Mouse (Mus musculus) liver, embryonic 11.5 days (tissue): Measurements from ENCODE around the gene Slc39a11. TPM values are rescaled to one million over a fixed set of nuclear protein-coding genes. Genes with fewer than 3 reads are reported as not detected.

Experiments
- ATAC-seq: fragments of 200-750 bp; cut with Nextera tagmentation; replicated peaks from 2 replicates; pipeline ENCODE4 v1.8.0; 2017; ENCODE audit warnings: moderate number of reproducible peaks, mild to moderate bottlenecking, moderate TSS enrichment, moderate library complexity; ENCODE audit not compliant: low FRiP score
- DNase-seq: peaks from one replicate; pipeline ENCODE4 v3.0.0-alpha.2; 2017; ENCODE audit warnings: low spot score
- H3K27ac ChIP-seq: fragments of 300-500 bp; sonication (generic); 2 replicates; pipeline ENCODE4 v1.5.1; 2014; ENCODE audit warnings: mild to moderate bottlenecking, low read depth, low read length, control low read depth
- H3K27me3 ChIP-seq: fragments of 300-500 bp; sonication (generic); replicated peaks from 2 replicates; pipeline ENCODE4 v1.6.1; 2014; ENCODE audit warnings: low read length, mixed read lengths; ENCODE audit not compliant: control insufficient read depth, insufficient read depth
- H3K36me3 ChIP-seq: fragments of 300-500 bp; sonication (generic); 2 replicates; pipeline ENCODE4 v1.6.1; 2014; ENCODE audit warnings: mild to moderate bottlenecking, low read length, moderate library complexity, mixed read lengths; ENCODE audit not compliant: control insufficient read depth, insufficient read depth
- H3K4me1 ChIP-seq: fragments of 300-500 bp; sonication (generic); replicated peaks from 2 replicates; pipeline ENCODE4 v1.6.1; 2014; ENCODE audit warnings: low read length, mixed read lengths; ENCODE audit not compliant: control insufficient read depth, insufficient read depth
- H3K4me2 ChIP-seq: fragments of 300-500 bp; sonication (generic); 2 replicates; pipeline ENCODE4 v1.6.1; 2014; ENCODE audit warnings: mild to moderate bottlenecking, control low read depth, moderate library complexity
- H3K4me3 ChIP-seq: fragments of 300-500 bp; sonication (generic); 2 replicates; pipeline ENCODE4 v1.5.1; 2014; ENCODE audit warnings: low read depth, low read length, control low read depth
- H3K9ac ChIP-seq: fragments of 300-500 bp; sonication (generic); 2 replicates; pipeline ENCODE4 v1.6.1; 2014; ENCODE audit warnings: low read depth, low read length, control low read depth
- H3K9me3 ChIP-seq: fragments of 300-500 bp; sonication (generic); 2 replicates; pipeline ENCODE4 v1.6.1; 2016; ENCODE audit warnings: low read length, inconsistent platforms, mixed read lengths; ENCODE audit not compliant: control insufficient read depth
- WGBS: fragments of 180-500 bp; shearing (Covaris S2); extraction: QIAGEN DNeasy Blood & Tissue Kit; methylation state at CpG from one replicate; pipeline ENCODE4 v1.1.7; 2014; 5-methylcytosine and 5-hydroxymethylcytosine counted together
- polyA plus RNA-seq: library from polyadenylated mRNA; unstranded; fragments of >200 nt; fragmentation: Nextera tagmentation; extraction: Ambion mirVana; gene quantifications from 2 replicates; pipeline ENCODE4 v1.2.1, GENCODE M21; 2014

The Slc39a11 gene
- polyA plus RNA-seq, 1 experiment from 2014 or later = 20.9 TPM

GRCm38 (mm10) chr11:113565006-113565995 lies 84.6 kb downstream of the Slc39a11 start:
- Histone ChIP-seq H3K9ac (peak overlapping the region; percentile 72), H3K4me1 (peaks cover 7% of the 10 kb centered on the region; the same call in 1 of the 2 replicates), H3K36me3 (no peaks in the 10 kb centered on the region), H3K4me2 (peak overlapping the region; percentile 86), H3K27me3 (no peaks in the 10 kb centered on the region), H3K4me3 (peak overlapping the region; percentile 66), H3K27ac (no peak overlapping the region), H3K9me3 (no peaks in the 10 kb centered on the region)
- peak; percentile 86 for DNase-seq
- ATAC-seq = peak; percentile 89
- whole genome bisulfite sequencing = 9% methylated on average over 34 of the region's 34 CpGs

- Histone ChIP-seq H3K4me2 (no peak overlapping the region), H3K27me3 (no peaks in the 10 kb centered on the region), H3K36me3 (no peaks in the 10 kb centered on the region), H3K9me3 (no peaks in the 10 kb centered on the region), H3K4me3 (no peak overlapping the region), H3K4me1 (peaks cover 7% of the 10 kb centered on the region; the same call in 1 of the 2 replicates), H3K9ac (no peak overlapping the region), H3K27ac (no peak overlapping the region)
- ATAC-seq = no peak
- no peak for DNase-seq
- WGBS = 84% methylated on average over 8 of the region's 8 CpGs
Observed at GRCm38 (mm10) chr11:113562326-113562725, 87.6 kb downstream of the Slc39a11 start.

GRCm38 (mm10) chr11:113560150-113560549 lies 89.7 kb downstream of the Slc39a11 start:
- DNase-seq (no peak), ATAC-seq (no peak)
- H3K9ac ChIP-seq = no peak overlapping the region
- WGBS = 83% methylated on average over 4 of the region's 4 CpGs
- no peaks in the 10 kb centered on the region for H3K36me3 ChIP-seq
- no peak overlapping the region for H3K4me2 ChIP-seq
- H3K27me3 ChIP-seq = no peaks in the 10 kb centered on the region
- no peak overlapping the region for H3K4me3 ChIP-seq
- peaks cover 7% of the 10 kb centered on the region; the same call in 1 of the 2 replicates for H3K4me1 ChIP-seq
- no peaks in the 10 kb centered on the region for H3K9me3 ChIP-seq
- no peak overlapping the region for H3K27ac ChIP-seq

DNA sequence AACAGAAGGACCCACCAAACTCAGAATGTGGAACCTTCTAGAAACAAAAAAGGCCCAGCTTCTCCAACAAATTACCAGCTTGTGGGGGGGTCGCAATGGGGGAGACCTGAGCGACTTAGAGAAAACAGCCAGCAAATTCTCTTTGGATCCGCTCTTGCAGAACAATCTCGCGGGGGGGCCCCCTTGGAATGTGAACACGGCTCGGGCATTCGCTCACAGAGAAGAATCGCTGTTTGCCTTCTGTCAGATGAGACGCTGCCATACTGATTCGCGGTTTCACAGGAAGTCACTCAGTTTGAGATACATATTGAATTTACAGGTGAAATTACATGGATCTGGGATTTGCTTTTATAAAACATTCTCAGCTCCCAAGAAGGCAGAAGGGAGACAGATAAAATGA lies 91.4 kb downstream of the Slc39a11 start:
- Histone ChIP-seq H3K9ac (no peak overlapping the region), H3K36me3 (no peaks in the 10 kb centered on the region), H3K4me2 (no peak overlapping the region), H3K27ac (no peak overlapping the region), H3K9me3 (no peaks in the 10 kb centered on the region), H3K27me3 (no peaks in the 10 kb centered on the region), H3K4me3 (no peak overlapping the region), H3K4me1 (no peaks in the 10 kb centered on the region)
- WGBS = 87% methylated on average over 12 of the region's 12 CpGs
- ATAC-seq (no peak), DNase-seq (no peak)

- ATAC-seq (no peak), DNase-seq (no peak)
- Histone ChIP-seq H3K9me3 (no peaks in the 10 kb centered on the region), H3K4me3 (no peak overlapping the region), H3K36me3 (no peaks in the 10 kb centered on the region), H3K27ac (no peak overlapping the region), H3K4me1 (no peaks in the 10 kb centered on the region), H3K27me3 (no peaks in the 10 kb centered on the region), H3K4me2 (no peak overlapping the region), H3K9ac (no peak overlapping the region)
- 82% methylated on average over 12 of the region's 12 CpGs for WGBS
Observed at GRCm38 (mm10) chr11:113556142-113556541, 93.7 kb downstream of the Slc39a11 start.

DNA sequence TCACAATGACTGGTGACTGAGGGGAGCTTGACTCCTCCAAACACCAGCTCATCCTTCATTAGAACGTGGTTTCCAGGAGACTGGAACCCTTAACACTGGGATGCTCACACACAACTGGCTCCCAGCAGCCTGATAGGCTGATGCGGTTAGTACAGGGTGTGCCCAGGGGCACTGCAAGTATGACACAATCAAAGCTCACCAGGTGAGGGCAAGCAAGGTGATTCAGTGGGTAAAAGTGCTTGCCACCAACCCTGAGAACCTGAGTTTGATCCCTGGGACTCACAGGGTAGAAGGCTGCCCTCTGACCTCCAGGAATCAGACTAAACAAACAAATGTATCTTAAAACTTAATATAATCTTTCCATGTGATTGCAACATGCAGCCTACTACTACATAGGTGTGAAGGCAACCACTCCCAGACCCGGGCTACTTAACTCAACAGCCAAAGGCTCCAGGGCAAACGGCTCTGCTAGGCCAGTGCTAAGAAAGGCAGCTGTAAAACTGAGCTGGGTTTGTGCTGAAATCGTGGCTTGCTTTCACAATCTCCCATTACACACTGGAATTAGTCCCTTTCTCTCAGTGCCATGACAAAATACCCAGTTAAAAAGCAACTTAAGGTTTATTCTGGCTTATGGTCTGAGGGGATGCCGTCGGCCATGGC lies 95.0 kb downstream of the Slc39a11 start:
- Histone ChIP-seq H3K4me3 (no peak overlapping the region), H3K9me3 (no peaks in the 10 kb centered on the region), H3K9ac (no peak overlapping the region), H3K4me2 (no peak overlapping the region), H3K36me3 (no peaks in the 10 kb centered on the region), H3K27ac (no peak overlapping the region), H3K27me3 (no peaks in the 10 kb centered on the region), H3K4me1 (no peaks in the 10 kb centered on the region)
- no peak for DNase-seq
- no peak for ATAC-seq
- 81% methylated on average over 7 of the region's 7 CpGs for WGBS

DNA sequence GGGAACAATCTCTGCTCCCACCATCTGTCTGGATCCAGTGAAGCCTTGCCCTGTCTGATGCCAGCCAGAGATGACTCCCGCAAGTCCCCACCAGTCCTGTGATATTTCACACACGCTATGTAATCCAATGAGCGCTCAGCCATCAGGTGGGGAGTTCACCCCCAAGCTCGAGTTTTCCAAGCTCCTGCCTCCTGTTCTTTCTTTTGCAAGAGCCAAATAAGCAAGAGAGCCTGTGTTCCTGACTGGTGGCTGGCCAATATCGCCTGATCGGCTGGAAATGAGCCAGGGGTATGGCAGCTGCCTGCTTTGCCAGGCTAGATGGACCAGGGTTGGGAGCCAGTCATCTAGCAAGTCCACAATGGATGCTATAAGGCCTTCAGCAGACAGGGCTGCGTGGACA lies 95.7 kb downstream of the Slc39a11 start:
- no peak overlapping the region for H3K4me2 ChIP-seq
- ATAC-seq (no peak), DNase-seq (no peak)
- no peak overlapping the region for H3K4me3 ChIP-seq
- no peak overlapping the region for H3K27ac ChIP-seq
- no peaks in the 10 kb centered on the region for H3K9me3 ChIP-seq
- H3K4me1 ChIP-seq = no peaks in the 10 kb centered on the region
- H3K9ac ChIP-seq = no peak overlapping the region
- WGBS = 83% methylated on average over 7 of the region's 7 CpGs
- no peaks in the 10 kb centered on the region for H3K36me3 ChIP-seq
- H3K27me3 ChIP-seq = no peaks in the 10 kb centered on the region

DNA sequence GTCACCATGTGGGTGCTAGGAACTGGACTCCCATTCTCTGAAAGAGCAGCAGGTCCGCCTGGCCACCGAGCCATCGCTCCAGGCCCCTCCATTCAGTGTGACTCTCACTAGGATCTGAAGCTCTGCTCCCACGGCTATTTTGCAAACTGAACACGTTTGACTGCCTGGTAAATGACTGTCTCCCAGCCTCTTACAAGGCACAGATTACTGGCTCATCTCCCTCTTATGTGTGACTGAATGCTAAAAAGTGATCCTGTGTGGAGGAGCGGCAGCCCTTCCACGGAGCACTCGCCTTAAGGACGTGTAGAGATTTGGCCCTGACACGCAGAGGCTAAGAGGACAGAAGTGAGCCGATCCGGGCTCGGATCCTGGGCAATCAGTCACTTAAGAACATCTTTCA lies 96.3 kb downstream of the Slc39a11 start:
- no peak overlapping the region for H3K4me2 ChIP-seq
- ATAC-seq = no peak
- 88% methylated on average over 13 of the region's 13 CpGs for WGBS

More for the DNA sequence above, 96.3 kb downstream of the Slc39a11 start:
- no peaks in the 10 kb centered on the region for H3K4me1 ChIP-seq
- H3K27me3 ChIP-seq = no peaks in the 10 kb centered on the region
- DNase-seq = no peak
- H3K36me3 ChIP-seq = no peaks in the 10 kb centered on the region
- no peak overlapping the region for H3K27ac ChIP-seq
- H3K4me3 ChIP-seq = no peak overlapping the region
- no peaks in the 10 kb centered on the region for H3K9me3 ChIP-seq
- H3K9ac ChIP-seq = no peak overlapping the region
